ENCODE assay signal across 8 mouse cellular contexts in the genomic region with DNA sequence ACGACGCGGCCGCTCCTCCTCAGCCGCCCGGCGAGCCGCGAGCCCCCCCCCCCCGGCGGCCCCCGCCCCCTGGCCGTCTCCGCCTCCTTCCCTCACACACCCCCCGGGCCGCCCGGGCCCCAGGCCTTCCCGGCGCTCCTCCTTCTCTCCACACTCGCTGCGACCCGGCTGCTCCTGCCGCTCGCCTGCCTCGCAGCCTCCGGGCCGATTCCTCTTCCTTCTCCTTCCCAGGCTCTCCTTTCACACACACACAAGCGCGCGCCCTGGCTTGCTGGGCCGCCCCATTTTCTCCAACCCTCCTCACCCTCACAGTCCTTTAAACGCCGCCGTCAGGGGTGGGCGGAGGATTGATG. TPM values are rescaled to one million over a fixed set of nuclear protein-coding genes. Genes with fewer than 3 reads are reported as not detected.
DNase-seq lines count a peak whose midpoint lies in the region; ATAC-seq and TF ChIP-seq lines count a peak whose summit lies in the region.

No protein-coding gene starts in this region.

- no peak for TF ChIP-seq CTCF in kidney, postnatal 0 days (IDR thresholded peaks at IDR 0.05; ENCODE audit: low read depth)
- no peak for TF ChIP-seq CTCF in G1E (IDR thresholded peaks at IDR 0.05; ENCODE audit: low read depth, low read length)

- H3K9ac ChIP-seq in kidney, postnatal 0 days (ENCODE audit: low read depth, low read length): peak overlapping the region; percentile 80
- peak overlapping the region; percentile 90 for H3K9ac ChIP-seq in embryonic facial prominence, embryonic 11.5 days (replicated peaks; ENCODE audit: low read length)
- peak overlapping the region; percentile 89 for H3K9ac ChIP-seq in hindbrain, embryonic 12.5 days

- H3K36me3 ChIP-seq in kidney, postnatal 0 days (ENCODE audit: insufficient read depth, low read length): no peaks in the 10 kb centered on the region
- peaks cover 7% of the 10 kb centered on the region for H3K36me3 ChIP-seq in G1E (replicated peaks)
- no peaks in the 10 kb centered on the region for H3K36me3 ChIP-seq in embryonic facial prominence, embryonic 11.5 days (replicated peaks; ENCODE audit: control insufficient read depth, insufficient read depth, low read depth, low read length)
- peaks cover 15% of the 10 kb centered on the region for H3K36me3 ChIP-seq in hindbrain, embryonic 12.5 days

- no peaks in the 10 kb centered on the region for H3K27me3 ChIP-seq in kidney, postnatal 0 days (ENCODE audit: insufficient read depth, low read length)
- H3K27me3 ChIP-seq in G1E (ENCODE audit: insufficient read depth, low read length): peaks cover 4% of the 10 kb centered on the region; the same call in 1 of the 2 replicates
- H3K27me3 ChIP-seq in embryonic facial prominence, embryonic 11.5 days (ENCODE audit: control insufficient read depth, insufficient read depth, low read length): no peaks in the 10 kb centered on the region
- H3K27me3 ChIP-seq in hindbrain, embryonic 12.5 days: no peaks in the 10 kb centered on the region

- peak; percentile 93 for DNase-seq in kidney, postnatal 0 days (ENCODE audit: low spot score)
- no peak for DNase-seq in kidney, adult 8-10 months
- no peak for DNase-seq in G1E (ENCODE audit: low spot score)
- no peak for DNase-seq in embryonic facial prominence, embryonic 11.5 days (ENCODE audit: low spot score)
- peak; percentile 87 for DNase-seq in testis, postnatal 14 days (ENCODE audit: low spot score)
- DNase-seq in thymus, postnatal 4 days: no peak

- peaks cover 4% of the 10 kb centered on the region; the same call in 1 of the 2 replicates for H3K4me1 ChIP-seq in kidney, postnatal 0 days (replicated peaks; ENCODE audit: insufficient read depth, low read length)
- peaks cover 35% of the 10 kb centered on the region for H3K4me1 ChIP-seq in G1E (ENCODE audit: insufficient read depth, low read depth, low read length)
- no peaks in the 10 kb centered on the region for H3K4me1 ChIP-seq in embryonic facial prominence, embryonic 11.5 days (ENCODE audit: control insufficient read depth, insufficient read depth, low read length)
- H3K4me1 ChIP-seq in hindbrain, embryonic 12.5 days: peaks cover 14% of the 10 kb centered on the region

- H3K4me3 ChIP-seq in kidney, postnatal 0 days (replicated peaks; ENCODE audit: low read depth, low read length): peak overlapping the region; percentile 78
- H3K4me3 ChIP-seq in G1E (ENCODE audit: low read depth, low read length): peak overlapping the region; percentile 87
- peak overlapping the region; percentile 64 for H3K4me3 ChIP-seq in embryonic facial prominence, embryonic 11.5 days (ENCODE audit: low read depth, low read length)
- H3K4me3 ChIP-seq in hindbrain, embryonic 12.5 days: peak overlapping the region; percentile 68

- peak overlapping the region; percentile 96 for H3K27ac ChIP-seq in kidney, postnatal 0 days
- H3K27ac ChIP-seq in embryonic facial prominence, embryonic 11.5 days (replicated peaks; ENCODE audit: low read depth, low read length): peak overlapping the region; percentile 98
- peak overlapping the region; percentile 99 for H3K27ac ChIP-seq in hindbrain, embryonic 12.5 days

- no peak; the same call in 1 of the 2 replicates for ATAC-seq in kidney, postnatal 0 days (replicated peaks; ENCODE audit: low FRiP score, low read depth)
- peak; percentile 51 for ATAC-seq in G1E (ENCODE audit: extremely low read depth, insufficient number of reproducible peaks, low FRiP score, poor library complexity, severe bottlenecking)
- ATAC-seq in embryonic facial prominence, embryonic 11.5 days (replicated peaks; ENCODE audit: insufficient number of reproducible peaks, low FRiP score, low TSS enrichment, low read depth): peak; percentile 83
- ATAC-seq in hindbrain, embryonic 12.5 days (ENCODE audit: low FRiP score): no peak; the same call in 1 of the 2 replicates
- ATAC-seq in megakaryocyte progenitor cell, adult 5-6 weeks (replicated peaks; ENCODE audit: poor library complexity): peak; percentile 45

- no peaks in the 10 kb centered on the region for H3K9me3 ChIP-seq in kidney, postnatal 0 days (replicated peaks; ENCODE audit: low read length)
- no peaks in the 10 kb centered on the region for H3K9me3 ChIP-seq in G1E (replicated peaks)
- H3K9me3 ChIP-seq in embryonic facial prominence, embryonic 11.5 days (replicated peaks; ENCODE audit: control insufficient read depth, low read length): no peaks in the 10 kb centered on the region
- H3K9me3 ChIP-seq in hindbrain, embryonic 12.5 days (replicated peaks): no peaks in the 10 kb centered on the region

- 0% methylated on average over 21 of the region's 35 CpGs for WGBS in kidney, postnatal 0 days
- 0% methylated on average over 8 of the region's 35 CpGs for WGBS in embryonic facial prominence, embryonic 11.5 days
- 0% methylated on average over 6 of the region's 35 CpGs for WGBS in hindbrain, embryonic 12.5 days

- H3K4me2 ChIP-seq in kidney, postnatal 0 days (ENCODE audit: low read length): peak overlapping the region; percentile 90
- H3K4me2 ChIP-seq in embryonic facial prominence, embryonic 11.5 days (ENCODE audit: low read depth, low read length): peak overlapping the region; percentile 83
- peak overlapping the region; percentile 68 for H3K4me2 ChIP-seq in hindbrain, embryonic 12.5 days (replicated peaks)

RNA-seq across cellular contexts. Expression of gene Fchsd2, which starts 16.0 kb away (rescaled TPM):
- polyA plus RNA-seq in kidney, postnatal 0 days (2015; fragmentation: Nextera tagmentation; extraction: Ambion mirVana): 15.9 and 16.5 TPM in 2 replicates
- total RNA-seq in G1E (2014; fragmentation: Nextera tagmentation) (31.3 and 34.6 TPM in 2 replicates), G1E (2017) (14.7 and 14.9 TPM in 2 replicates)
- polyA plus RNA-seq in G1E (2012): 5.8 and 9.7 TPM in 2 replicates
- polyA plus RNA-seq in embryonic facial prominence, embryonic 11.5 days (2014; fragmentation: Nextera tagmentation; extraction: Ambion mirVana): 21.9 and 23.9 TPM in 2 replicates
- polyA plus RNA-seq in hindbrain, embryonic 12.5 days (2016; fragmentation: Nextera tagmentation; extraction: Ambion mirVana): 40.0 and 40.5 TPM in 2 replicates
- total RNA-seq in megakaryocyte progenitor cell, adult 5-6 weeks (2015): 48.3 and 62.8 TPM in 2 replicates
- 27.1 and 50.4 TPM in 2 replicates for total RNA-seq in megakaryocyte progenitor cell, adult 5-6 weeks (2017)

Comparison
In these comparisons a context has a peak if more than half of its experiments do, and no peak if none do; other contexts are left out.
1. DNase-seq: peak in kidney, postnatal 0 days (single experiment) and testis, postnatal 14 days (single experiment); none in kidney, adult 8-10 months (0 of 2), G1E (single experiment), embryonic facial prominence, embryonic 11.5 days (single experiment) and thymus, postnatal 4 days (single experiment).
2. ATAC-seq: peak in G1E (single experiment), embryonic facial prominence, embryonic 11.5 days (single experiment) and megakaryocyte progenitor cell, adult 5-6 weeks (single experiment); none in kidney, postnatal 0 days (single experiment) and hindbrain, embryonic 12.5 days (single experiment).
3. Peak in every context shown above with its lines, with median percentiles within 50 percentile points of each other: H3K27ac ChIP-seq, H3K4me2 ChIP-seq, H3K4me3 ChIP-seq and H3K9ac ChIP-seq.